Mouse (Mus musculus): ENCODE measurements at regions not wholly inside any gene's neighbourhood (a gene's known extent, or its start where the extent isn't known, plus 50 kb on each side); places are given as distances from the start of the nearest gene placed in this dataset.
A peak's percentile ranks its signal among the peaks of the same experiment; 100 is the strongest.
"Not testable (repeated sequence)": the region's sequence is repeated elsewhere in the genome, so short reads cannot be mapped to it uniquely, and the experiment has no call there.

DNA sequence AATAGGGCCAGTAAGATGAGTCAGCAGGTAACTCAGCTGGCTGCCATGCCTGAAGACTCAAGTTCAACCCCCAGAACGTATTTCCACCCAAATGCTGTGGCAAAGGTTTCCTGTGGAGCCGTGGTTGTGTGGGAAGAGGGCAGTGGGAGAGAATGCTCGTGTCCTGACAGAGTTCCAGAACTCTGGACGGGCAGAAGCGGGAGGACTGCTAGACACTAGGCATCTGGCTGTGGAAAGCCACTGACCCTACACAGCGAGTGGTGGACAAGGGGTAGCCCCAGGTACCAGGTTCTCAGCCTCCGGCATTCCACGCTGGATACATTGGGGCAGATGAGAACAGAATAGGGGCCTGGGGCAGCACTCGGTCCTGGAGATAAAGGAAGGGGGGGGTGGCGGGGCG lies 69.6 kb upstream of the Acsl3 start:
- Histone ChIP-seq H3K4me3 (no peak overlapping the region), H3K27ac (no peak overlapping the region)
- no peak for TF ChIP-seq CTCF (conservative IDR thresholded peaks at IDR 0.05)
- DNase-seq (ENCODE audit: low spot score in 2 of 2): no peak

DNA sequence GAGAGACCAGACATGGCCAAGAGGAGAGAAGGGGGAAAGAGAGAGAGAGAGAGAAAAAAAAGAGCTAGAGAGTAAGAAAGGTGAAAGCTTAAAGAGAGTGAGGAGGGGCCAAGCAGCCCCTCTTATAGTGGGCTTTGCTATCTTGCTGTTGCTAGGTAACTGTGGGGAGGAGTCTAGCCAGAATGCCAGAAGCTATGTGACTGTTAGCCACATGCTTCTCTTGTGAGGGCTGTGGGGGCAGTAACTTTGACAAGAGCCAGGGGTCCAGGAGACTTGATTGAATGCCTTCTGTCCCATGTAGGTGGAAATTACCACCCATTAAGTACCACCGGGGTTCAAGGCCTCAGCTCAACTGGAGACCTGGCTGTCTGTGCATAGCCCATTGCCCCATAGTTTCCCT lies 69.0 kb upstream of the Acsl3 start:
- H3K27ac ChIP-seq; DNase-seq (ENCODE audit: low spot score in 2 of 2); H3K4me3 ChIP-seq: not testable (repeated sequence)

DNA sequence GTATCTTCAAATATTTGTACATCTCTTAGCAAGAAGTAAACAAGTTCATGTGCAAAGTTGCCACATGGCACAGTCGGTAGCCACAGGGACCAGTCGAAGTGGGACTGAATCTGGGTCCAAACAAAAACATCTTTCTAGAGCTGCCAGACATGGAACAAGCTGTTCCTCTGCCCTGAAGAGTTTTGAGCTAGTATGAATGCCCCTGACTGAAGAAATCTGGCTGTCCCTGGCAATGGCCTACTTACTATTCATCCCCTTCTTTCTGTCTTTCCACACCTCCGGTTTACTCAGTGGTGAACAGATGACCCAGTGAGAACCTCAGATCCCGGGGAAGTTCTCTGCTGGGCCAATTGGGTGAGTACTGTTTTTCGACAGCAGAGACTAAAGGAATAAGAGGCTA lies 67.1 kb upstream of the Acsl3 start:
- DNase-seq (ENCODE audit: low spot score in 2 of 2): peak; percentile 17 to 65
- H3K27ac ChIP-seq: peak overlapping the region; percentile 87
- H3K4me3 ChIP-seq: no peak overlapping the region
- TF ChIP-seq CTCF (conservative IDR thresholded peaks at IDR 0.05): no peak

DNA sequence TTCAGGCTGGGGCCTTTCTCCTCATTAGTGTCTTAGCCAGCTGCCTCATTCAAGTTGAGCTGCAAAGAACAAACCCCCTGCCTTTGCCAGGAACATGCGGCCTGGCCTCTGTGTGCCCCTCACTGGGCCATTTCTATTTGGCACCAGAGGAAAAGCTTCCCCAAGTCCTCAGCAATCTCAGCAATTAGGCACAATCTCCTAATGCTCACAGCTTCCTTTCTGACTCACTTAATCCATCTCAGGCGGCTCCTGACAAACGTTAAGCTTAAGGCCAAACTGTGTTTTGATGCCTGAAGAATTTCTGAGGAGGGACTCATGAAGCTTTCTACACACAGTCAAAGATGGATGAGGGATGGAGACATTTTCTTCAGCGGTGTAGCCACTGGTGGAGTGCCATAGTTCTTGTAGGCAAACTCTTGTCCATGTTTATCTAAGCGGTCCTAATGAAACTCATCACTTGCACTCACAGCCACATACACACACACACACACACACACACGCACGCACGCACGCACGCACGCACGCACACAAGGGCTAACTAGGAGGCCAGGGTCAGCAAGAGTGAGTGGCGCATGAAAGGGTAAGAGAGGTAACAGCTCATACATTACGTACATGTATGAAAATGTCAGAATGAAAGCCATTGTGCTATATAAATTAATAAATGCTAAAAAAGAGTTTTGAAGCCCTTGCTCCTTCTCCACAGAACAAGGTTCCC lies 63.5 kb upstream of the Acsl3 start:
- no peak for TF ChIP-seq CTCF (conservative IDR thresholded peaks at IDR 0.05)
- peak; percentile 52 to 67 for DNase-seq (ENCODE audit: low spot score in 2 of 2)
- peak overlapping the region; percentile 74 for H3K27ac ChIP-seq
- H3K4me3 ChIP-seq: no peak overlapping the region

DNA sequence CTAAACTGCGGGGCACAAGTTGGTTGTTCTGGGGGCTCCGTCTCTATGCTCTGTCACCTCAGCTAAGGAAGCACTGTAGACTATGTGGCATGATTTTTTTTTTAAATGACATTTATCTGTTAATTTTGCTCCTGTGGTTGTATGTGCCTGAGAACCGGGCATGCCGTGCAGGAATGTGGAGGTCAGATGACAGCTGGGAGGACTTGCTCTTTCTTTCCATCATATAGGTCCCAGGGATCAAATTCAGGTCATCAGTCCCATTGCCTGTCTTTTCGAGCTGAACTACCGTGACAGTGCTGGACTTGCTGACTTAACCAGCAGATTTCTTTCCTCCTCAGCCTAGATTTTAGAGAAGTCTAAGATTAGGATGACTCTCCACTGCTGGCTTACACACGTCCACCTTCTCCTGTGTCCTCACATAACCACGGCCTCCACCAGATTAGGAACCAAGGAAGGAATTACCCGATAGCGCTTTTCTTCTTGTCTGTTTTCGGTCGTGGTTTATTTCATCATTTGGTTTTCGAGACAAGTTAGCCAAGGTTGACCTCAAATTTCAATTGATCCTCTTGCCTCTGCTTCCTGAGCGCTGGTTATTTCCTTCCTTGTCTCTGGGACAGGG lies 62.0 kb upstream of the Acsl3 start:
- no peak for DNase-seq (ENCODE audit: low spot score in 2 of 2)
- Histone ChIP-seq H3K27ac (peak overlapping the region; percentile 64; the same call in 1 of the 2 replicates), H3K4me3 (no peak overlapping the region)
- no peak for TF ChIP-seq CTCF (conservative IDR thresholded peaks at IDR 0.05)

DNA sequence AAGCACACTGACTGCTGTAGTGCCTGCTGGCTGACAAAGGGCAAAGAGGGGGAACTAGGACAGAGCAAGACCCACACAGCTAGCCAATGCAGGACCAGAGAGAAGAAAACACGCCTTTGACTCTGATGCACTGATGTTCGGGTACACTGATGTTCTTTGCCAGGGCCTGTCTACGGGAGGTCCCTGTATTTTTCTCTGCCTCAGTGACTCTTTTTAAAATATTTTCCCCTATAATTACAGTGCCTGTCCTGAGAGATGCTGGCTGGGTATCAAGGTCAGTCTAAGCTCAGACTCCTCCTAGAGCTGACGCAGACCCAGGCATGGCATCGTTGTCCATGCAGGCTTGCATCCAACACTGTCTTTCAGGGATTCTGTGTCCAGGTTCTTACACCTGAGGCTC lies 59.1 kb upstream of the Acsl3 start:
- TF ChIP-seq CTCF (conservative IDR thresholded peaks at IDR 0.05): no peak
- no peak overlapping the region for H3K4me3 ChIP-seq
- H3K27ac ChIP-seq: no peak overlapping the region; the same call in 1 of the 2 replicates
- DNase-seq (ENCODE audit: low spot score in 2 of 2): no peak

DNA sequence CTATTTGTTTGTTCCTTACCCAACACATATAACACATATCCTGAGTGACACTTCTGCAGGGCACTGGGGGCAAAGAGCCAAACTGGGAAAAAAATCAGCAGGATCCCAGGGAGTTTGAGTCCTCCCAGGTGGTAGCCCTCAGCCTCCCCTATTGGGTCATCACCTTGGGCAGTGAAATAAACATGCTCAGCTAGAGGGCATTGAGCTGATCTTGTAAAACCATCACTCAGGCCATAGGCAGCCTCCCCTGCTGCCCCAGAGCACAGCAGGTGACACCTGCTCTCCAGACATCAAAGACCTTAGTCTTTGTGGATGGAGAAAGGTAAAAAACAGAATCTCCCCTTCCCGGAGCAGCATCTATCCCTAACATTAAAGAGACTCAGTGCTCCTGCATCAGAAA lies 57.0 kb upstream of the Acsl3 start:
- H3K4me3 ChIP-seq: no peak overlapping the region
- no peak for DNase-seq (ENCODE audit: low spot score in 2 of 2)
- TF ChIP-seq CTCF (conservative IDR thresholded peaks at IDR 0.05): no peak
- no peak overlapping the region for H3K27ac ChIP-seq

DNA sequence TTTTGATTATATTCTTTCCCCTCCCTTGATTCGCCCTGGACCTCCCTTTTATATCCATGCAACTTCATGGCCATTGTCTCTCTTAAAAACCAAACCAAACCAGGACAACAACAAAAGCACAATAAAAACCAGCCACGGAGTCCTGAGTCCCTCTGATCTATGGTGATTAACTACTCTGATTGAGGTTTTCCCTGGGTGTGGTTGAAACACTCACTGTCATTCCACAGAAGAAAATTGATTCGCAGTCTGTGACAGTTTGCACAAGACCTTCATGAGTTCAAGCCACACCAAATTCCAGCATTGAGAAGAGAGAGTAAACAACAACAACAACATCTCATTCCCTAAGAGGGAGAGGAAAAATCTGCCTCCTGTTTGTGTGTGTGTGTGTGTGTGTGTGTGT lies 56.1 kb upstream of the Acsl3 start:
- Histone ChIP-seq H3K4me3 (no peak overlapping the region), H3K27ac (no peak overlapping the region)
- no peak for DNase-seq (ENCODE audit: low spot score in 2 of 2)
- no peak for TF ChIP-seq CTCF (conservative IDR thresholded peaks at IDR 0.05)

- TF ChIP-seq CTCF (conservative IDR thresholded peaks at IDR 0.05): no peak
- Histone ChIP-seq H3K27ac (no peak overlapping the region), H3K4me3 (no peak overlapping the region)
- no peak for DNase-seq (ENCODE audit: low spot score in 2 of 2)
These were observed 55.6 kb upstream of the Acsl3 start for GRCm38 (mm10) chr1:78602039-78602438.

- Histone ChIP-seq H3K4me3 (no peak overlapping the region), H3K27ac (no peak overlapping the region)
- DNase-seq (ENCODE audit: low spot score in 2 of 2): no peak
- no peak for TF ChIP-seq CTCF (conservative IDR thresholded peaks at IDR 0.05)
These were observed 54.7 kb upstream of the Acsl3 start for GRCm38 (mm10) chr1:78602885-78603284.

GRCm38 (mm10) chr1:78604820-78605550 lies 52.6 kb upstream of the Acsl3 start:
- no peak for TF ChIP-seq CTCF (conservative IDR thresholded peaks at IDR 0.05)
- DNase-seq (ENCODE audit: low spot score in 2 of 2): peak in 1 of 2 experiments; percentile 48
- H3K4me3 ChIP-seq: no peak overlapping the region
- H3K27ac ChIP-seq: peak overlapping the region; percentile 32; the same call in 1 of the 2 replicates

Data from layer of hippocampus, adult 2 months (tissue).